Mouse (Mus musculus) testis, adult 10 weeks (tissue): ENCODE results near the gene Cer1. TPM values are rescaled to one million over a fixed set of nuclear protein-coding genes. Genes with fewer than 3 reads are reported as not detected.

Experiments
- polyA plus RNA-seq: library from polyadenylated mRNA; stranded (reverse); fragments of 350-450 nt; fragmentation: Illumina TruSeq; extraction: RNeasy Lipid Tissue Mini Kit (QIAGEN cat#74804); gene quantifications from one replicate; pipeline ENCODE4 v1.2.3, GENCODE M21; 2014; ENCODE audit warnings: low read depth, low replicate concordance

Cer1 gene
- not detected for polyA plus RNA-seq

GRCm38 (mm10) chr4:82884636-82885534 is at the start of gene Cer1:
TSS of gene Cer1 (minus strand) at chr4:82885148.

GRCm38 (mm10) chr4:82859131-82860125 is 25.5 kb downstream of the Cer1 start, which contains the start of gene Zdhhc21:
TSS of gene Zdhhc21 (minus strand) at chr4:82859958.

Other genes starting within 250 kb of the Cer1 start
- gene Nfib, start 179.4 kb downstream of the Cer1 start, polyA plus RNA-seq, result 2.1 TPM
- gene Zdhhc21, start 25.2 kb downstream of the Cer1 start, polyA plus RNA-seq, result 21.4 TPM
- gene Frem1, start 167.2 kb upstream of the Cer1 start, polyA plus RNA-seq, result 0.92 TPM